Mouse (Mus musculus) liver, embryonic 16.5 days (tissue): ENCODE data around the gene Tmem232. TPM values are rescaled to one million over a fixed set of nuclear protein-coding genes. Genes with fewer than 3 reads are reported as not detected.
"Not testable (repeated sequence)": the region's sequence is repeated elsewhere in the genome, so short reads cannot be mapped to it uniquely, and the experiment has no call there.

ENCODE experiments used
- ATAC-seq: fragments of 200-750 bp; cut with Nextera tagmentation; 2 replicates; pipeline ENCODE4 v1.8.0; 2017; ENCODE audit warnings: low read depth, mild to moderate bottlenecking, moderate number of reproducible peaks, moderate library complexity
- H3K27ac ChIP-seq: fragments of 300-500 bp; sonication (generic); 2 replicates; pipeline ENCODE4 v1.5.1; 2014; ENCODE audit warnings: mild to moderate bottlenecking, low read length
- H3K27me3 ChIP-seq: fragments of 300-500 bp; sonication (generic); 2 replicates; pipeline ENCODE4 v1.6.1; 2014; ENCODE audit warnings: low read depth, low read length, mixed read lengths; ENCODE audit not compliant: control insufficient read depth, insufficient read depth
- H3K36me3 ChIP-seq: fragments of 300-500 bp; sonication (generic); 2 replicates; pipeline ENCODE4 v1.6.1; 2014; ENCODE audit warnings: mild to moderate bottlenecking; ENCODE audit not compliant: control insufficient read depth, insufficient read depth
- H3K4me1 ChIP-seq: fragments of 300-500 bp; sonication (generic); 2 replicates; pipeline ENCODE4 v1.6.1; 2014; ENCODE audit warnings: low read depth, low read length, mixed read lengths; ENCODE audit not compliant: control insufficient read depth
- H3K4me2 ChIP-seq: fragments of 300-500 bp; sonication (generic); 2 replicates; pipeline ENCODE4 v1.6.1; 2014; ENCODE audit warnings: low read depth, low read length, mixed read lengths
- H3K4me3 ChIP-seq: fragments of 300-500 bp; sonication (generic); 2 replicates; pipeline ENCODE4 v1.5.1; 2014; ENCODE audit warnings: low read depth, mild to moderate bottlenecking, low read length
- H3K9ac ChIP-seq: fragments of 300-500 bp; sonication (generic); 2 replicates; pipeline ENCODE4 v1.6.1; 2014; ENCODE audit warnings: low read depth, low read length
- H3K9me3 ChIP-seq: fragments of 300-500 bp; sonication (generic); replicated peaks from 2 replicates; pipeline ENCODE4 v1.6.1; 2016; ENCODE audit warnings: low read length; ENCODE audit not compliant: control insufficient read depth
- WGBS: fragments of 180-500 bp; shearing (Covaris S2); extraction: QIAGEN DNeasy Blood & Tissue Kit; methylation state at CpG from one replicate; pipeline ENCODE4 v1.1.7; 2014; ENCODE audit not compliant: insufficient replicate concordance; 5-methylcytosine and 5-hydroxymethylcytosine counted together
- polyA plus RNA-seq: library from polyadenylated mRNA; unstranded; fragments of >200 nt; fragmentation: Nextera tagmentation; extraction: Ambion mirVana; gene quantifications from 2 replicates; pipeline ENCODE4 v1.2.1, GENCODE M21; 2015

Tmem232 gene
- polyA plus RNA-seq, 1 experiment from 2014 or later: not detected

GRCm38 (mm10) chr17:65450818-65451217 lies 89.8 kb downstream of the Tmem232 start:
- no peaks in the 10 kb centered on the region for H3K9me3 ChIP-seq
- no peak overlapping the region for H3K9ac ChIP-seq
- H3K4me3 ChIP-seq: no peak overlapping the region
- H3K36me3 ChIP-seq: no peaks in the 10 kb centered on the region
- ATAC-seq: no peak
- H3K4me2 ChIP-seq: no peak overlapping the region
- no peaks in the 10 kb centered on the region for H3K27me3 ChIP-seq
- H3K4me1 ChIP-seq: no peaks in the 10 kb centered on the region
- H3K27ac ChIP-seq: no peak overlapping the region

GRCm38 (mm10) chr17:65437906-65438305 lies 102.7 kb downstream of the Tmem232 start:
- not testable (repeated sequence) for H3K9ac ChIP-seq, H3K9me3 ChIP-seq, H3K4me2 ChIP-seq, H3K4me3 ChIP-seq, ATAC-seq, H3K4me1 ChIP-seq, H3K36me3 ChIP-seq, H3K27me3 ChIP-seq, H3K27ac ChIP-seq
- 70% methylated on average over 12 of the region's 12 CpGs for WGBS

- ATAC-seq: no peak
- no peaks in the 10 kb centered on the region for H3K9me3 ChIP-seq
- H3K27me3 ChIP-seq: no peaks in the 10 kb centered on the region
- no peak overlapping the region for H3K9ac ChIP-seq
- no peaks in the 10 kb centered on the region for H3K36me3 ChIP-seq
- no peaks in the 10 kb centered on the region for H3K4me1 ChIP-seq
- no peak overlapping the region for H3K4me3 ChIP-seq
- H3K4me2 ChIP-seq: no peak overlapping the region
- no peak overlapping the region for H3K27ac ChIP-seq
These were observed 121.5 kb downstream of the Tmem232 start for GRCm38 (mm10) chr17:65419124-65419523.

GRCm38 (mm10) chr17:65405309-65405708 lies 135.3 kb downstream of the Tmem232 start:
- Histone ChIP-seq H3K36me3 (no peaks in the 10 kb centered on the region), H3K9me3 (no peaks in the 10 kb centered on the region), H3K4me3 (no peak overlapping the region), H3K4me1 (no peaks in the 10 kb centered on the region), H3K27me3 (no peaks in the 10 kb centered on the region), H3K4me2 (no peak overlapping the region), H3K27ac (no peak overlapping the region), H3K9ac (no peak overlapping the region)
- ATAC-seq: no peak
- WGBS: 62% methylated on average over 9 of the region's 9 CpGs

GRCm38 (mm10) chr17:65400914-65401313 lies 139.7 kb downstream of the Tmem232 start:
- no peak for ATAC-seq
- WGBS: 45% methylated on average over 1 of the region's 1 CpGs
- Histone ChIP-seq H3K36me3 (no peaks in the 10 kb centered on the region), H3K4me2 (no peak overlapping the region), H3K9ac (no peak overlapping the region), H3K4me3 (no peak overlapping the region), H3K27me3 (no peaks in the 10 kb centered on the region), H3K4me1 (no peaks in the 10 kb centered on the region), H3K9me3 (no peaks in the 10 kb centered on the region), H3K27ac (no peak overlapping the region)

GRCm38 (mm10) chr17:65384411-65384962 lies 156.1 kb downstream of the Tmem232 start:
- ATAC-seq: no peak
- Histone ChIP-seq H3K36me3 (no peaks in the 10 kb centered on the region), H3K27ac (no peak overlapping the region), H3K4me3 (no peak overlapping the region), H3K4me1 (no peaks in the 10 kb centered on the region), H3K27me3 (no peaks in the 10 kb centered on the region), H3K9ac (no peak overlapping the region), H3K9me3 (no peaks in the 10 kb centered on the region), H3K4me2 (no peak overlapping the region)
- 63% methylated on average over 9 of the region's 9 CpGs for WGBS

- H3K4me1 ChIP-seq: no peaks in the 10 kb centered on the region
- no peak for ATAC-seq
- H3K27ac ChIP-seq: no peak overlapping the region
- H3K9ac ChIP-seq: no peak overlapping the region
- H3K9me3 ChIP-seq: 0 out of 2 replicates have a peak, but pooled peaks cover 3% of the 10 kb centered on the region
- no peaks in the 10 kb centered on the region for H3K27me3 ChIP-seq
- 13% methylated on average over 7 of the region's 7 CpGs for WGBS
- H3K4me2 ChIP-seq: no peak overlapping the region
- no peaks in the 10 kb centered on the region for H3K36me3 ChIP-seq
- no peak overlapping the region for H3K4me3 ChIP-seq
These were observed 170.4 kb downstream of the Tmem232 start for GRCm38 (mm10) chr17:65370034-65370780.

- Histone ChIP-seq H3K9ac (no peak overlapping the region), H3K36me3 (no peaks in the 10 kb centered on the region), H3K4me1 (no peaks in the 10 kb centered on the region), H3K27ac (no peak overlapping the region), H3K4me2 (no peak overlapping the region), H3K9me3 (no peaks in the 10 kb centered on the region), H3K27me3 (no peaks in the 10 kb centered on the region), H3K4me3 (no peak overlapping the region)
- 57% methylated on average over 3 of the region's 3 CpGs for WGBS
- no peak for ATAC-seq
These were observed 174.9 kb downstream of the Tmem232 start for GRCm38 (mm10) chr17:65365535-65366254.

GRCm38 (mm10) chr17:65351836-65352235 lies 188.7 kb downstream of the Tmem232 start:
- no peaks in the 10 kb centered on the region for H3K36me3 ChIP-seq
- H3K4me2 ChIP-seq: no peak overlapping the region
- H3K27ac ChIP-seq: no peak overlapping the region
- no peak for ATAC-seq
- H3K27me3 ChIP-seq: no peaks in the 10 kb centered on the region
- H3K4me1 ChIP-seq: no peaks in the 10 kb centered on the region
- H3K9me3 ChIP-seq: no peaks in the 10 kb centered on the region; the same call in 1 of the 2 replicates
- 68% methylated on average over 8 of the region's 8 CpGs for WGBS
- no peak overlapping the region for H3K9ac ChIP-seq
- no peak overlapping the region for H3K4me3 ChIP-seq
